Mouse (Mus musculus) thymus, postnatal 4 days (tissue): ENCODE measurements around the gene Ttc6.

ENCODE experiments used
- DNase-seq: peaks from one replicate; pipeline ENCODE4 v3.0.0; 2021

Gene Ttc6

DNA sequence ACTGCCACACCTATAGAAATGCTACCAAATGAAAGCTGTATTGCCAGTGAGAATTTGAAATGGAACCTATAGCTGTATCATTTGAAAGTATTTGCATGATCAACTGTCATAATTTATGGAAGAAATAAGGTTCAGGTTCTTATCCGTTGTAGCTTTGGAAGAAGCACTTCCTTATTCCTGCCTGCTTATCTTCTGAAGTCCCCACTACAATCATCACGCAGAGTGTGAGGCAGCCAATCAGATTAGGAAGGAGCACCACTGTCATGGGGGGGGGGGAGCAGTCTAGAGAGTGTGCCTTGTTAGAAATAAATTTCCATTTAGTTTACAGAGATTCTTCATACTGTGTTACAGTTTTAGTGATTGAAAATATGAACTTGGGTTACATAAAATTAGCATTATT, 108.5 kb downstream of the Ttc6 start:
- DNase-seq = no peak

DNA sequence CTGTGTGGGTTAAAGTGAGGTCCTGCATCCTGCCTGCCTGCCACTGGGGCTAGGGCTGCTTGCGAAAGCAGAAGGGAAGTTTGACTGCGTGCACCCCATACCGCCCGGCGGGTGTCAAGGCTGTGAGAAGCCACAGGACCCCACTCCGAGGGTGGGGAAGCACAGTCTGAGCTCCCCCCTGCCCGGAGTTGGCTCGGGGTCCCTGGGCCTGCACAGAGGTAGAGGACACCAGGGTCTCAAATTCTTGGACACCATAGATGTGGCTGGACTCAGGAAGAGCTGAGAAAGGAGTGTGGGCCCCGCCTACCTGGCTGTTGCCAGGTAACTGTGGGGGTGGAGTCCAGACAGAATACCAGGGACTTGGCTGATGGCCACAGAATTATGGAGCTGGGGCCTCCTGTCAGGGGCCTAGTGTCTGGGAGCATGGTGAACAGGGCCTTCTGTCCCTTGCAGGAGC, 121.1 kb downstream of the Ttc6 start:
- DNase-seq = no peak

DNA sequence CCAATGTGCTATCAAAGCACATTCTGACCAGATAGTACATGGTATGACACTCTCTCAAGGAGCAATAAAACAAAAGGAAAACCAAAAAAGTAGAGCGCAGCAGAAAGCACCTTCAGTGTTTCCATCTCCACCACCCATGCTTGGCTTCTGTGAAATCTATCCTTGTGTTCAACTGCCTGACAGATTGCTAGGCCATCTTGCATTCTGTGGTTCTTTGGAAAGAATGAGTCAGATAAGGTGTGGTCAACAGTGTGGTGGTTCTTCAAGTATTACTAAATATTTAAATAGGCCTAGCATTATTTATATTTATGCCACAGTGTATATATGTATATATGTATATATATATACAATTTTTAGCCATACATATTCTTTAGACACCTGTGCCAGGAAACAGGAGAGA, 146.1 kb downstream of the Ttc6 start:
- DNase-seq = no peak

DNA sequence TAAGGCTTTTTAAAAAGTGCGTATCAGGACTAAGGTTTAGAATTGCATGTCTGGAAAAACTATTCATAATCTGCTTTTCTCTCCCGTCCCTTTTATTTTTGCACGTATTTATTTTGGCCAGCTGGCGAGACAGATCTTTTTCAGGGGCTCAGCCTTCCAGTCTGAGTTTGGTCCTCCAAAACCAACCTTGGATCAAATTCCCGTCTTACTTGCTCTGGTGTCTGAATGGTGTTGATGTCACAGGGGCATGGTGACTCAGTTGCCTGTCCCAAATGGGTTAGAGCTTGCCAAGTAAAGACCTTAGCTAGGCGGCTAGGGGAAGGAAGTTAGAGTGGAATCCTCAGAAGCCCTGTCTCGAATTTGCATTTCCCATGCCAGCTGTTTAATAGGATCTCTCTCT, 200.8 kb downstream of the Ttc6 start:
- DNase-seq = no peak

DNA sequence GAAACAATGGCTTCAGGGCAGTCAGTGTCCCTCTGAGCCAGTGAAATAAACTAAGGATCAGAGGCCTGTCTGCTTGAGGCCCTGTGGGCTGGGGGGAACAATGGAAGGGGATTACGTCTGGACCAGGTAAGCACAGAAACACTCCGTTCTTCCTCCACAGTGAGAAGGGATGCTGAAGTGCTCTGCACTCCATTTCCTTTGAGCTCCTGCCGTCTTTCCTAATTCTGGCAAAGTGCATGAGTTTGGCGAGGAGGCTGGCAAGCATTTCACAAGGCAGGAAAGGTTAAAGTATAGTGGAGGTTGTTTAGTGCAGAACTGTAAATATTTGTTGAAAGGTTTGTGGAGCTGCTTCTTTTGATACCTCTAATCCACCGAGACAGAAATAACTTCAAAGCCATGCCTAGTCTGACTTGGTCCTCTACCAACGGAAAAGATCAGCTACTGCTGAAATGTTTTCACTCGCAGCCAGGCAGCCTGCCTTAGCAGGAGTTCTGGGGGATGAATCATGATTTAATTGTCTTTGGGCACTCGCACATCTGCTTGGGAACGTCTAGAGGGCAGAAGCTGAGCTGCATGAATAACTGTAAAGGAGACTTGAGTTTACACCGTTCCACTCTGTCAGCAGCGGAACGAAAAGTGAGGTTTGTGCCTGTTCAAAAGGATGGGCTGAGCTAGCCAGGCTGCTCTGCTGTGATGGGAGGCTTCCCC, 212.5 kb downstream of the Ttc6 start:
- no peak for DNase-seq

DNA sequence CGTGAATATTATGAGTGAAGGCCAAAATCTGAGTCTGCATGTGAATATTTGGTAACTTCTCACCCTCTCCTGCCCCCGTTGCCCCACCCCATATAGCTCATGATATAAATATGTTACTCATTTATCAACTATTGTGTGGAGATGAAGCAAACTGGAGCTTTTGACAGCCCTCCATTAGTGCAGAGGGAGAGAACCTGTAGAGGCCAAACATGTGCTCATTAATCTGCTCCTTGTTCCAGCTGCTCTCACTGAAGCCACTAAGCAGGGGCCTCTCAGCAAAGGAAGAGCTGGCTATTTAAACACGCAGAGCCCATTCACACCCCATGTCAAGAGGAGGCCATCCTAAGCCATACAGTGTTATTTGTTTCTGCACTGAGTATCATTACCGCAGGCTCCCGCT, 218.0 kb downstream of the Ttc6 start:
- DNase-seq = no peak

DNA sequence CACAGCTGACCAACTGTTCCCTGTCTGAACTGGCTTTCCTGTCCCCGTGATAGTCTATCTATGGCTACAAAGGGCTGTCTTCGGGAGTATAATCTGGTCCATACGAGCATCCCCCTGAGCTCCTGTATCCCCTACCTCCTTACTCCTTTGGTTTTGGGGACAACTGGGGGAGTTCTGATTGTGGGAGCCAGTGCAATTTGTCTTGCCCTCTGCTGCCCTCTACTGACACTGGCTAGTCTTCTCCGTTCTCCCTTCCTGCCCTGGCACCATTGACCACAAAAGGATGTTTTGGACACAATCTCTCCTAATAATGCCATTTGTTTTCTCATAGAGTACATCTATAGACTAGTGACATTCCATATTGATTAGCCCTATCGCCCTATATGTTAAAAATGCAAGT, 223.6 kb downstream of the Ttc6 start:
- peak; percentile 12 for DNase-seq
